Mouse (Mus musculus): ENCODE results near the gene Astn1. TPM values are rescaled to one million over a fixed set of nuclear protein-coding genes. Genes with fewer than 3 reads are reported as not detected.

Gene Astn1
- polyA plus RNA-seq, 2 experiments = 0.03 TPM

DNA sequence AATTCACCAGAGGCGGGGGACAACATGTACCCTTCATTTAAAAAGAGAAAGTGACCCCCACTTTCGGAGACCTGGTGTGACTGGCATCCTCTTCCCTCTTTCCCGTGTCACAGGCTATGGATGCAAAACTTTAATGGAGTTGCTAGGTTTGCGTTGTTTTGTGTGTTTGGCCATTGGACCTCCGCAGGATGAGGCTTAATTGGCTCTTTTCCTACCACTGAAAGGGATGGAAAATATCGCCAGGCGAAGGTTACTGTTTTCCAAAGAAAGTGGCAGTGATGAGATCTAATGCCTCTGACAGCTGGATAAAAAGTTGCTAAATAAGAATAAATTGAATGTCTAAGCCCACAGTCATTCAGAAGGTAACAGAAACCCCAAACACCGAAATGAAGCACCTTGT is 186.2 kb downstream of the Astn1 start:
- H3K27ac ChIP-seq = no peak overlapping the region
- H3K4me3 ChIP-seq (ENCODE audit: insufficient read depth in 1 of 2, low read depth in 2 of 2, low read length in 2 of 2) = no peak overlapping the region
- no peaks in the 10 kb centered on the region for H3K4me1 ChIP-seq (replicated peaks; ENCODE audit: control insufficient read depth in 2 of 2, insufficient read depth in 2 of 2, low read length in 1 of 2)
- DNase-seq (ENCODE audit: low read depth in 3 of 3, low spot score in 3 of 3) (no peak), ATAC-seq (ENCODE audit: insufficient read depth) (no peak)
- H3K27me3 ChIP-seq (ENCODE audit: control insufficient read depth, insufficient read depth, low read length) = no peaks in the 10 kb centered on the region
- no peaks in the 10 kb centered on the region for H3K36me3 ChIP-seq (replicated peaks; ENCODE audit: control insufficient read depth, insufficient read depth, low read depth)
- 63% methylated on average over 8 of the region's 8 CpGs for WGBS (ENCODE audit: insufficient replicate concordance)
- H3K9me3 ChIP-seq (ENCODE audit: control insufficient read depth, low read length) = no peaks in the 10 kb centered on the region
- H3K9ac ChIP-seq (replicated peaks) = no peak overlapping the region
- TF ChIP-seq CTCF (IDR thresholded peaks at IDR 0.05; ENCODE audit: low read depth) (no peak), EP300 (IDR thresholded peaks at IDR 0.05; ENCODE audit: low read depth) (no peak)
- H3K4me2 ChIP-seq (ENCODE audit: low read depth) = no peak overlapping the region

DNA sequence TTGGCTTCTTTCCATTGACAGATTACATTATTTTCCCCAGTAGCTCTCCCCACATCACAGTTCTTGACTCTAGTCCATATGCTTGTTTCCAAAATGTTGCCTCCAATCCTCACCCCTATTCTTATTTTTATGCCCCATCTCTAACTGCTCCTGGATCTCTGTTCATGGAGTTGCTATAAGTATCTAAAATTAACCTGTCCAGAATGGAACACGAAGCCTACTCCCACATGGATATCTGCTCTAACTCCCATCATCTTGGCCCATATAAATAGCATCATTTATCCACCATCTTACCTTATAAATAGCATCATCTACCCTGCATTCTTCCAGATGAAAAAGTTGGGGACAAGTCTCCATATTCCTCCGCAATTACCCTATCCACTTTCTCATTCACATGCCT is 187.5 kb downstream of the Astn1 start:
- Histone ChIP-seq H3K4me2 (ENCODE audit: low read depth) (no peak overlapping the region), H3K9me3 (ENCODE audit: control insufficient read depth, low read length) (no peaks in the 10 kb centered on the region), H3K4me1 (replicated peaks; ENCODE audit: control insufficient read depth in 2 of 2, insufficient read depth in 2 of 2, low read length in 1 of 2) (no peaks in the 10 kb centered on the region), H3K9ac (replicated peaks) (no peak overlapping the region), H3K36me3 (replicated peaks; ENCODE audit: control insufficient read depth, insufficient read depth, low read depth) (no peaks in the 10 kb centered on the region), H3K27ac (no peak overlapping the region), H3K27me3 (ENCODE audit: control insufficient read depth, insufficient read depth, low read length) (no peaks in the 10 kb centered on the region), H3K4me3 (ENCODE audit: insufficient read depth in 1 of 2, low read depth in 2 of 2, low read length in 2 of 2) (no peak overlapping the region)
- WGBS (ENCODE audit: insufficient replicate concordance) = 49% methylated on average over 2 of the region's 2 CpGs
- TF ChIP-seq CTCF (IDR thresholded peaks at IDR 0.05; ENCODE audit: low read depth) (no peak), EP300 (IDR thresholded peaks at IDR 0.05; ENCODE audit: low read depth) (no peak)
- no peak for ATAC-seq (ENCODE audit: insufficient read depth)
- no peak for DNase-seq (ENCODE audit: low read depth in 3 of 3, low spot score in 3 of 3)

- Histone ChIP-seq H3K4me2 (ENCODE audit: low read depth) (no peak overlapping the region), H3K36me3 (replicated peaks; ENCODE audit: control insufficient read depth, insufficient read depth, low read depth) (no peaks in the 10 kb centered on the region), H3K9ac (replicated peaks) (no peak overlapping the region), H3K9me3 (ENCODE audit: control insufficient read depth, low read length) (no peaks in the 10 kb centered on the region), H3K4me1 (replicated peaks; ENCODE audit: control insufficient read depth in 2 of 2, insufficient read depth in 2 of 2, low read length in 1 of 2) (no peaks in the 10 kb centered on the region), H3K27me3 (ENCODE audit: control insufficient read depth, insufficient read depth, low read length) (no peaks in the 10 kb centered on the region), H3K27ac (no peak overlapping the region), H3K4me3 (ENCODE audit: insufficient read depth in 1 of 2, low read depth in 2 of 2, low read length in 2 of 2) (no peak overlapping the region)
- DNase-seq (ENCODE audit: low read depth in 3 of 3, low spot score in 3 of 3) = no peak
- no peak for ATAC-seq (ENCODE audit: insufficient read depth)
- 46% methylated on average over 6 of the region's 6 CpGs for WGBS (ENCODE audit: insufficient replicate concordance)
- TF ChIP-seq EP300 (IDR thresholded peaks at IDR 0.05; ENCODE audit: low read depth) (no peak), CTCF (IDR thresholded peaks at IDR 0.05; ENCODE audit: low read depth) (no peak)
Observed at GRCm38 (mm10) chr1:158551951-158552350, 189.9 kb downstream of the Astn1 start.

GRCm38 (mm10) chr1:158553341-158553740 is 191.3 kb downstream of the Astn1 start:
- DNase-seq (ENCODE audit: low read depth in 3 of 3, low spot score in 3 of 3) (no peak), ATAC-seq (ENCODE audit: insufficient read depth) (no peak)
- TF ChIP-seq EP300 (IDR thresholded peaks at IDR 0.05; ENCODE audit: low read depth) (no peak), CTCF (IDR thresholded peaks at IDR 0.05; ENCODE audit: low read depth) (no peak)
- no peak overlapping the region for H3K4me2 ChIP-seq (ENCODE audit: low read depth)
- H3K27me3 ChIP-seq (ENCODE audit: control insufficient read depth, insufficient read depth, low read length) = no peaks in the 10 kb centered on the region
- no peaks in the 10 kb centered on the region for H3K36me3 ChIP-seq (replicated peaks; ENCODE audit: control insufficient read depth, insufficient read depth, low read depth)
- no peaks in the 10 kb centered on the region for H3K9me3 ChIP-seq (ENCODE audit: control insufficient read depth, low read length)
- H3K9ac ChIP-seq (replicated peaks) = no peak overlapping the region
- 76% methylated on average over 6 of the region's 6 CpGs for WGBS (ENCODE audit: insufficient replicate concordance)
- no peak overlapping the region for H3K27ac ChIP-seq
- no peaks in the 10 kb centered on the region for H3K4me1 ChIP-seq (replicated peaks; ENCODE audit: control insufficient read depth in 2 of 2, insufficient read depth in 2 of 2, low read length in 1 of 2)
- H3K4me3 ChIP-seq (ENCODE audit: insufficient read depth in 1 of 2, low read depth in 2 of 2, low read length in 2 of 2) = no peak overlapping the region

- H3K27me3 ChIP-seq (ENCODE audit: control insufficient read depth, insufficient read depth, low read length) = no peaks in the 10 kb centered on the region
- no peak for TF ChIP-seq EP300 (IDR thresholded peaks at IDR 0.05; ENCODE audit: low read depth)
- no peak for TF ChIP-seq CTCF (IDR thresholded peaks at IDR 0.05; ENCODE audit: low read depth)
- no peak for ATAC-seq (ENCODE audit: insufficient read depth)
- H3K4me3 ChIP-seq (ENCODE audit: insufficient read depth in 1 of 2, low read depth in 2 of 2, low read length in 2 of 2) = no peak overlapping the region
- no peaks in the 10 kb centered on the region for H3K36me3 ChIP-seq (replicated peaks; ENCODE audit: control insufficient read depth, insufficient read depth, low read depth)
- no peak overlapping the region for H3K4me2 ChIP-seq (ENCODE audit: low read depth)
- no peak for DNase-seq (ENCODE audit: low read depth in 3 of 3, low spot score in 3 of 3)
- no peaks in the 10 kb centered on the region for H3K9me3 ChIP-seq (ENCODE audit: control insufficient read depth, low read length)
- no peak overlapping the region for H3K9ac ChIP-seq (replicated peaks)
- H3K4me1 ChIP-seq (replicated peaks; ENCODE audit: control insufficient read depth in 2 of 2, insufficient read depth in 2 of 2, low read length in 1 of 2) = no peaks in the 10 kb centered on the region
- no peak overlapping the region for H3K27ac ChIP-seq
- 28% methylated on average over 6 of the region's 6 CpGs for WGBS (ENCODE audit: insufficient replicate concordance)
Observed at GRCm38 (mm10) chr1:158554020-158554505, 192.0 kb downstream of the Astn1 start.
